Mouse (Mus musculus) cerebral cortex, adult 2 months (tissue): ENCODE measurements around the gene Slpi.

Source experiments
- WGBS: fragments of 180-500 bp; shearing (Covaris S2); methylation state at CpG from one replicate; pipeline ENCODE4 v1.1.7; 2018; 5-methylcytosine and 5-hydroxymethylcytosine counted together

Slpi gene

GRCm38 (mm10) chr2:164389020-164389419 is at the start of gene Slpi:
Slpi (minus strand) TSS chr2:164389095.
- WGBS: 3% methylated on average over 17 of the region's 17 CpGs

GRCm38 (mm10) chr2:164438257-164438656 is 49.4 kb upstream of the Slpi start:
- WGBS: 78% methylated on average over 8 of the region's 8 CpGs

GRCm38 (mm10) chr2:164437710-164438109 is 48.8 kb upstream of the Slpi start:
- WGBS: 81% methylated on average over 6 of the region's 6 CpGs

GRCm38 (mm10) chr2:164436961-164437360 is 48.1 kb upstream of the Slpi start:
- 80% methylated on average over 3 of the region's 3 CpGs for WGBS

GRCm38 (mm10) chr2:164436215-164436913 is 47.5 kb upstream of the Slpi start:
- 50% methylated on average over 8 of the region's 8 CpGs for WGBS

- WGBS: 61% methylated on average over 5 of the region's 5 CpGs
These were observed 46.6 kb upstream of the Slpi start for GRCm38 (mm10) chr2:164435216-164436090.

- 84% methylated on average over 3 of the region's 3 CpGs for WGBS
These were observed 45.8 kb upstream of the Slpi start for GRCm38 (mm10) chr2:164434681-164435080.

- WGBS: 97% methylated on average over 9 of the region's 9 CpGs
These were observed 44.5 kb upstream of the Slpi start for GRCm38 (mm10) chr2:164433278-164433895.

GRCm38 (mm10) chr2:164432541-164433191 is 43.8 kb upstream of the Slpi start:
- 51% methylated on average over 22 of the region's 22 CpGs for WGBS

- 73% methylated on average over 9 of the region's 9 CpGs for WGBS
These were observed 43.0 kb upstream of the Slpi start for GRCm38 (mm10) chr2:164431676-164432465.

- 30% methylated on average over 7 of the region's 7 CpGs for WGBS
These were observed 41.8 kb upstream of the Slpi start for GRCm38 (mm10) chr2:164430697-164431096.

GRCm38 (mm10) chr2:164429881-164430615 is 41.2 kb upstream of the Slpi start:
- 63% methylated on average over 15 of the region's 15 CpGs for WGBS

GRCm38 (mm10) chr2:164428451-164428850 is 39.6 kb upstream of the Slpi start:
- WGBS: 75% methylated on average over 5 of the region's 5 CpGs

GRCm38 (mm10) chr2:164426952-164427351 is 38.1 kb upstream of the Slpi start:
- WGBS: 88% methylated on average over 5 of the region's 5 CpGs

GRCm38 (mm10) chr2:164426121-164426520 is 37.2 kb upstream of the Slpi start:
- WGBS: 38% methylated on average over 12 of the region's 12 CpGs

GRCm38 (mm10) chr2:164425401-164425800 is 36.5 kb upstream of the Slpi start:
- WGBS: 53% methylated on average over 5 of the region's 5 CpGs

GRCm38 (mm10) chr2:164424406-164424805 is 35.5 kb upstream of the Slpi start:
- WGBS: 94% methylated on average over 8 of the region's 8 CpGs

- 79% methylated on average over 11 of the region's 11 CpGs for WGBS
These were observed 34.6 kb upstream of the Slpi start for GRCm38 (mm10) chr2:164423464-164423863.

GRCm38 (mm10) chr2:164422675-164423393 is 33.9 kb upstream of the Slpi start:
- WGBS: 90% methylated on average over 15 of the region's 15 CpGs

GRCm38 (mm10) chr2:164421979-164422378 is 33.1 kb upstream of the Slpi start:
- WGBS: 92% methylated on average over 8 of the region's 8 CpGs
